Mouse (Mus musculus): ENCODE data around the gene Dgkz. TPM values are rescaled to one million over a fixed set of nuclear protein-coding genes. Genes with fewer than 3 reads are reported as not detected.
A peak's percentile ranks its signal among the peaks of the same experiment; 100 is the strongest.

Dgkz gene
- polyA plus RNA-seq, 1 experiment from 2014 or later = 34.9 TPM

DNA sequence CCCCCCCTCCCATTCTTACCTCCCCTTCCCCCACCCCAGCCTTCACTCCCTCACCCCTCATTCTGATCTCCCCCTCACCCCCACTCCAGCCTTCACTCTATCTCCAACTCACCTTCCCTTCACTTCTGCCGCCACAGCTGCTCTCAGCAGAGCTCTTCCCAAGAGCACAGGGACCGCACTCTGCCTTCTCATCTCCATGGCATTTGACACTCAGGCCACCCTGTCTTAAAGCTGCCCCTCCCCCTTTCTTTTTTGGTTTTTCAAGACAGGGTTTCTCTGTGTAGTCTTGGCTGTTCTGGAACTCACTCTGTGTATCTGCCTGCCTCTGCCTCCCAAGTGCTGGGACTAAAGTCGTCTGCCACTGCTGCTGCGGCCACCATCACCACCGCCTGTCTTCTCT, 5.2 kb upstream of the Dgkz start:
- Histone ChIP-seq H3K4me2 (ENCODE audit: low read depth, low read length) (no peak overlapping the region), H3K4me3 (replicated peaks; ENCODE audit: low read length) (no peak overlapping the region), H3K27ac (ENCODE audit: low read length) (no peak overlapping the region), H3K27me3 (ENCODE audit: control insufficient read depth, insufficient read depth, low read length) (peaks cover 11% of the 10 kb centered on the region), H3K9ac (ENCODE audit: low read length) (no peak overlapping the region), H3K9me3 (replicated peaks; ENCODE audit: control insufficient read depth, low read length) (no peaks in the 10 kb centered on the region), H3K4me1 (ENCODE audit: control insufficient read depth, insufficient read depth, low read length) (peaks cover 27% of the 10 kb centered on the region), H3K36me3 (ENCODE audit: control insufficient read depth, insufficient read depth, low read length) (0 out of 2 replicates have a peak, but pooled peaks cover 8% of the 10 kb centered on the region)
- 63% methylated on average over 5 of the region's 5 CpGs for WGBS
- ATAC-seq (ENCODE audit: insufficient read depth, low FRiP score) = no peak

DNA sequence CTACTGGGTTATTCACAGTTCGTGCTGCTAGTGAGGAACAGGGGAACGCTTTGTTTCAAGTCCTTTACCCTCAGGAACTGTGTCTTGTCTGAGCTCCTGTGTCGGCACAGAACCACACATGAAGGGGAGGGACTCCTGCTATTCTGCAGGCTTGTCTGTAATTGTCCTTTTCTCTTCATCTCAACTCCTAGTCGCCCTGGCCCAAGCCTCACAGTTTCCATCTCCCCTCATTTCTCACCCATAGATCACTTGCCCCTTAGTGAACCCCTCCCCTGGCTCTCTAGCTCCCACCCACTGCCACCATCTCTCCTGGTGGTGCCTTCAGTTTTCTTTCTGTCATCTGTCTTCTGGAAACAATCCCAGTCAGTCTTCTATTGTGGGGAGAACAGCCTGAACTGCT, 4.6 kb upstream of the Dgkz start:
- H3K27ac ChIP-seq (ENCODE audit: low read length) = no peak overlapping the region
- H3K4me2 ChIP-seq (ENCODE audit: low read depth, low read length) = no peak overlapping the region
- 27% methylated on average over 4 of the region's 4 CpGs for WGBS

DNA sequence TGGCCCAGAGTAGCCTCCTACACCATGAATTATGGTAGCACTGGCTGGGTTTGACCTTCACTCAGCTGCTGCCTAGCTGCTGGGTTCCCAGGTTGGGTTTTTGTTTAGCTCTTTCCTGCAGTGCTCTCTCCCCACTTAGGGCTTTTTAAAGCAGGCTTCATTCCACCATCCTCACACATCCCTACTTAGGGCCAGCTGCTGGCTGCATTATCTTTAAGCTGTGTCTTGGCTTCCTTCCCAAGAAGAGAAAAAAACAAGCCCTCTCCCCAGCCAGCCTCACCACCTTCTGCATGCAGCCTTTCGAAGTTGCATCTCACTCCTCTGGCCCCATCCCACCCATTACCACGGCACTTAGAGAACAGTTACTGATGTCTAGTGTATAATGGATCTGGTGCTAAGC, 2.9 kb upstream of the Dgkz start:
- Histone ChIP-seq H3K27ac (ENCODE audit: low read length) (peak overlapping the region; percentile 38; the same call in 1 of the 2 replicates), H3K27me3 (ENCODE audit: control insufficient read depth, insufficient read depth, low read length) (peaks cover 25% of the 10 kb centered on the region), H3K4me2 (ENCODE audit: low read depth, low read length) (no peak overlapping the region), H3K36me3 (ENCODE audit: control insufficient read depth, insufficient read depth, low read length) (0 out of 2 replicates have a peak, but pooled peaks cover 8% of the 10 kb centered on the region), H3K4me1 (ENCODE audit: control insufficient read depth, insufficient read depth, low read length) (peaks cover 18% of the 10 kb centered on the region), H3K4me3 (replicated peaks; ENCODE audit: low read length) (no peak overlapping the region), H3K9ac (ENCODE audit: low read length) (no peak overlapping the region; the same call in 1 of the 2 replicates), H3K9me3 (replicated peaks; ENCODE audit: control insufficient read depth, low read length) (no peaks in the 10 kb centered on the region)
- 11% methylated on average over 2 of the region's 2 CpGs for WGBS
- ATAC-seq (ENCODE audit: insufficient read depth, low FRiP score) = peak; percentile 55; the same call in 1 of the 2 replicates

More for the DNA sequence above, 4.6 kb upstream of the Dgkz start:
- no peaks in the 10 kb centered on the region for H3K9me3 ChIP-seq (replicated peaks; ENCODE audit: control insufficient read depth, low read length)
- 0 out of 2 replicates have a peak, but pooled peaks cover 8% of the 10 kb centered on the region for H3K36me3 ChIP-seq (ENCODE audit: control insufficient read depth, insufficient read depth, low read length)
- ATAC-seq (ENCODE audit: insufficient read depth, low FRiP score) = no peak
- peaks cover 17% of the 10 kb centered on the region for H3K27me3 ChIP-seq (ENCODE audit: control insufficient read depth, insufficient read depth, low read length)
- no peak overlapping the region for H3K4me3 ChIP-seq (replicated peaks; ENCODE audit: low read length)
- H3K4me1 ChIP-seq (ENCODE audit: control insufficient read depth, insufficient read depth, low read length) = peaks cover 31% of the 10 kb centered on the region
- H3K9ac ChIP-seq (ENCODE audit: low read length) = no peak overlapping the region

DNA sequence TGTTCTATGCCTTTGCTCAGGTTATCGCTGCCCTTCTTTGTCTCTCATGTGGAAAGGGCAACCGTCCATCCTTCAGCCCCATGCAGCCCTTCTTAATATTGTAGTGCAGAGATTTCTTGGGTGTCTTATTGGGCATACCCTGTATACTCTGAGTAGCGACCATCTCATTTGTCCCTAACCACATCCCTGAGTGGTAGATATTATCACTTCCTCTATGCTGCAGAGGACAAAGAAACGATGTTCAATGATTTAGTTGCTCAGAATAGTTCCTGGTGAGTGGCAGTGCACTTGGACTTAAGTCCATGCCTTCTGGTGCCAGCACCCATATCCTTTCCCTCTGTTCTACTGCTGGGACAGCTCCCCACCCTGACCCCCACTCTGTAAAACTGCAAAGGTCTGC, 2.3 kb upstream of the Dgkz start:
- WGBS = 70% methylated on average over 4 of the region's 4 CpGs
- 0 out of 2 replicates have a peak, but pooled peaks cover 8% of the 10 kb centered on the region for H3K36me3 ChIP-seq (ENCODE audit: control insufficient read depth, insufficient read depth, low read length)
- no peak overlapping the region; the same call in 1 of the 2 replicates for H3K9ac ChIP-seq (ENCODE audit: low read length)
- peaks cover 25% of the 10 kb centered on the region for H3K27me3 ChIP-seq (ENCODE audit: control insufficient read depth, insufficient read depth, low read length)
- H3K4me1 ChIP-seq (ENCODE audit: control insufficient read depth, insufficient read depth, low read length) = peaks cover 18% of the 10 kb centered on the region
- no peak overlapping the region for H3K4me3 ChIP-seq (replicated peaks; ENCODE audit: low read length)
- ATAC-seq (ENCODE audit: insufficient read depth, low FRiP score) = no peak
- H3K9me3 ChIP-seq (replicated peaks; ENCODE audit: control insufficient read depth, low read length) = no peaks in the 10 kb centered on the region
- peak overlapping the region; percentile 38; the same call in 1 of the 2 replicates for H3K27ac ChIP-seq (ENCODE audit: low read length)
- no peak overlapping the region for H3K4me2 ChIP-seq (ENCODE audit: low read depth, low read length)

DNA sequence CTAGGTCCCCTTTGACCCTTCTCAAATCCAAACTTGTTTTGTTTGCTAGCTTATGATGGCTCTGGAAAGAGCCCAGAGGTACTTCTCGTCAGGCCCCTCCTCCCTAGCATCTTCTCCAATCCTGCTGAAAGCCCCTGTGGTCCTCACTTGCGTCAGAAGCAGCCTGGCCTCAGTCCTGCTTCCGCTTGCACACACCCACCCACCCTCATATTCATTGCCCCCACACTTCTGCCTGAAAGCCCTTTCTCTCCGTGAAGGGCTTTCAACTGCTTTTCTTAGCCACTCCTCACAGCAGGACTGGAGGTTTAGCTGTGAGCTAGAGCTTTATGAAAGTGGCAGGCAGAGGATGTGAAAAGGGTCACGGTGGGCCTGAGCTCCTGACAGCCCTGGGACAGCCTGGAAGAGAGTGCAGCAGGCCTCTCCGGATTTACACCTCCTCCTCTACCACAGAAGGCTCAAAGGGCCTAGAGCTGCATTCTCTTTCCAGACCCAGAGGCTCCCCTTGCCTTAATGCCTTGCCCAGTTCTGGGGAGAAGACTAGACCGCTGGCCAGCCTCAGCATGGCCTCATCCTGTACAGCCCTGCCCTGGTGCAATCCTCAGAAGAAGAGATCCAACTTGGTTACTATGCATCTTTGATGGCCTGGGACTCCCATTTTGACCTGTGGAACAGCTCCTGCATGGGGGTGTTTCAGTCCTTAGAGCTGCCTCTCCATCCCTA, 2.1 kb downstream of the Dgkz start:
- Histone ChIP-seq H3K4me3 (replicated peaks; ENCODE audit: low read length) (no peak overlapping the region), H3K27me3 (ENCODE audit: control insufficient read depth, insufficient read depth, low read length) (peaks cover 25% of the 10 kb centered on the region), H3K4me1 (ENCODE audit: control insufficient read depth, insufficient read depth, low read length) (peaks cover 28% of the 10 kb centered on the region), H3K9me3 (replicated peaks; ENCODE audit: control insufficient read depth, low read length) (no peaks in the 10 kb centered on the region), H3K27ac (ENCODE audit: low read length) (no peak overlapping the region), H3K9ac (ENCODE audit: low read length) (no peak overlapping the region), H3K4me2 (ENCODE audit: low read depth, low read length) (no peak overlapping the region), H3K36me3 (ENCODE audit: control insufficient read depth, insufficient read depth, low read length) (no peaks in the 10 kb centered on the region)
- 59% methylated on average over 7 of the region's 7 CpGs for WGBS
- ATAC-seq (ENCODE audit: insufficient read depth, low FRiP score) = no peak

DNA sequence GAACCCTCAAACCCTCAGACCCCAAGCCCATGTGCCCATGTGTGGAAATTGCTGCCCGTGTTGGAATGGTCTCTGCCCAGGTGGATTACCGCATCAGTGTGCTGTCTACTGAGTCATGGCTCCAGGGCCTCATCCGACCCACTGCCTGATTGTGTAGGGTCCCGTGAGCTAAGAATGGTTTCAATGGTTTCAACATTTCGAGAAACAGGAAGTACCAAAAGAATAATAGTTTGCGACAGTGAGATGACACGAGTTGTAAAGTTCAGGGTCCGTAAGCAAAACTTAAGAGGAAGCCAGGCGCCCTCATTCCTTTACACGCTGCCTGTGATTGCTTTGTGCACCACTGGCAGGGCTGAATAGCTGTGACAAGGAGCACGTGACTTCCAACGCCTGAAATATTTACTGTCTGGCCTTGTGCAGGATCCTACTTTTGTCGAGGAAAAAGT, 3.5 kb downstream of the Dgkz start:
- no peaks in the 10 kb centered on the region for H3K9me3 ChIP-seq (replicated peaks; ENCODE audit: control insufficient read depth, low read length)
- no peaks in the 10 kb centered on the region for H3K36me3 ChIP-seq (ENCODE audit: control insufficient read depth, insufficient read depth, low read length)
- ATAC-seq (ENCODE audit: insufficient read depth, low FRiP score) = peak; percentile 43; the same call in 1 of the 2 replicates
- peak overlapping the region; percentile 33; the same call in 1 of the 2 replicates for H3K4me2 ChIP-seq (ENCODE audit: low read depth, low read length)
- 29% methylated on average over 13 of the region's 13 CpGs for WGBS
- no peak overlapping the region for H3K9ac ChIP-seq (ENCODE audit: low read length)
- H3K27ac ChIP-seq (ENCODE audit: low read length) = peak overlapping the region; percentile 79
- H3K4me3 ChIP-seq (replicated peaks; ENCODE audit: low read length) = no peak overlapping the region
- H3K27me3 ChIP-seq (ENCODE audit: control insufficient read depth, insufficient read depth, low read length) = peaks cover 25% of the 10 kb centered on the region
- peaks cover 23% of the 10 kb centered on the region for H3K4me1 ChIP-seq (ENCODE audit: control insufficient read depth, insufficient read depth, low read length)

DNA sequence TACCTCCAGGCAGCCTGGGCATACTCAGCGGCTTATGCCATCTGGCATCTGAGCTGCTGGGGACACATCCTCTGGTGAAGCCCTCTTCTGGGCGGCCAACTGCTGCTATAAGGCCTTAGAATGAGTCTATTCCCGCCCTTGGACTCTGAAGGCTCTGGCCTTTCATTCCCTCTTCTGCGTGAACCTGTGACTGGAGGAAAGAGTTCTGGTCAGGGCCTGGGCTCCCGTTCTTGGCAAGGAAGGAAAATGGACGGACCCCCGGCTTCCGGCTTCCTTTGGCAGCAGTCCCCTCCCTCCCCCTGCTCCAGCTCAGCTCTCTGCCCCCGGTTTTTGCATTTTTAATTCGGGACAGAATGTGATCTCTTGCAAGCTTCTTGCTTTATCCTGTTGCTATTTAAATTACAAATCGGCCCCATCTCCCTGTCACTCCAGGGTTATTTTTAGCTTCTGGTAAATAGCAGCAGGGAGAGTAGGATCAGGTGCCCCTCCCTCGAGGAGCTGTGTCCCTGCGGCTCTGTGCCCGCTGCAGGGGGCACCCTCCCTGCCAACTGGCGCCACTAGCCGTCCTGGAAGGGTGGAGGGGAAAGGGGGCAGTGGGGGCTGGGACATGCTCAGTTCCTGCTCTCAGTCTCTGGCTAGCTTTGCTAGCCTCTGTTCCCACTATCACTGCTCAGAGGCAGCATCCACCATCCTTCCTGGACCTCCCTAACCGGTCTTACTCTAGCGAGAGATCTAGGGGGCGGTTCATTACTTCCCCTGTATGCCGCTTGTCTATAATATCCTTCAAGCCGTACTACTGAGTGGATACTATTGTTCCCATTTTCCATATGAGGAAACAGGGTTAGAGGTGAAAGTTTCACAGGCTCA, 4.2 kb downstream of the Dgkz start:
- H3K27me3 ChIP-seq (ENCODE audit: control insufficient read depth, insufficient read depth, low read length) = peaks cover 20% of the 10 kb centered on the region
- H3K4me2 ChIP-seq (ENCODE audit: low read depth, low read length) = peak overlapping the region; percentile 33; the same call in 1 of the 2 replicates
- peak overlapping the region; percentile 40 for H3K9ac ChIP-seq (ENCODE audit: low read length)
- H3K9me3 ChIP-seq (replicated peaks; ENCODE audit: control insufficient read depth, low read length) = no peaks in the 10 kb centered on the region
- 0 out of 2 replicates have a peak, but pooled peaks have one; percentile 12 for ATAC-seq (ENCODE audit: insufficient read depth, low FRiP score)
- no peaks in the 10 kb centered on the region for H3K36me3 ChIP-seq (ENCODE audit: control insufficient read depth, insufficient read depth, low read length)
- 24% methylated on average over 21 of the region's 21 CpGs for WGBS
- H3K4me3 ChIP-seq (replicated peaks; ENCODE audit: low read length) = no peak overlapping the region
- H3K4me1 ChIP-seq (ENCODE audit: control insufficient read depth, insufficient read depth, low read length) = peaks cover 23% of the 10 kb centered on the region
- H3K27ac ChIP-seq (ENCODE audit: low read length) = peak overlapping the region; percentile 79

DNA sequence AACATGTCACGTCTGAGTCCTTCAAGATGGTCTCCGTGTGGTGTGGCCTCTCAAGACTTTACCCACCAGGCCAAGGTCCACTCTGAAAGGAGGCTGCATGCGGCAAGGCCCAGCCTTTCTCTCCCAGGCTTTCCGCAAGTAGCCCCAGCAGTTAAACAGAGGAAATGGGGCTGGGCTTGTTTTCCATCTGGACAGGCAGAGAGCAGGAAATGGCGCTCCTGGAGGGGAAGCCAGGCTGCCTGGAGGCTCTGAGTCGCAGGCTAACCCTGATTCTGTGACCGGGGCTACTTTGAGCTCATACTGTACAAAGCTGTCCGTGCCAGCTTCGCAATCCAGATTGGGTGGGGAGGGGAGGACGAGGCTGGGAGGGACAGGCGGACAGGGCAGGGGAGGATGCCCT, 7.7 kb downstream of the Dgkz start:
- Histone ChIP-seq H3K4me1 (ENCODE audit: control insufficient read depth, insufficient read depth, low read length) (peaks cover 13% of the 10 kb centered on the region), H3K27me3 (ENCODE audit: control insufficient read depth, insufficient read depth, low read length) (no peaks in the 10 kb centered on the region), H3K9ac (ENCODE audit: low read length) (no peak overlapping the region), H3K9me3 (replicated peaks; ENCODE audit: control insufficient read depth, low read length) (no peaks in the 10 kb centered on the region), H3K27ac (ENCODE audit: low read length) (peak overlapping the region; percentile 51), H3K36me3 (ENCODE audit: control insufficient read depth, insufficient read depth, low read length) (no peaks in the 10 kb centered on the region), H3K4me3 (replicated peaks; ENCODE audit: low read length) (no peak overlapping the region), H3K4me2 (ENCODE audit: low read depth, low read length) (no peak overlapping the region)
- 54% methylated on average over 11 of the region's 11 CpGs for WGBS
- ATAC-seq (ENCODE audit: insufficient read depth, low FRiP score) = no peak

DNA sequence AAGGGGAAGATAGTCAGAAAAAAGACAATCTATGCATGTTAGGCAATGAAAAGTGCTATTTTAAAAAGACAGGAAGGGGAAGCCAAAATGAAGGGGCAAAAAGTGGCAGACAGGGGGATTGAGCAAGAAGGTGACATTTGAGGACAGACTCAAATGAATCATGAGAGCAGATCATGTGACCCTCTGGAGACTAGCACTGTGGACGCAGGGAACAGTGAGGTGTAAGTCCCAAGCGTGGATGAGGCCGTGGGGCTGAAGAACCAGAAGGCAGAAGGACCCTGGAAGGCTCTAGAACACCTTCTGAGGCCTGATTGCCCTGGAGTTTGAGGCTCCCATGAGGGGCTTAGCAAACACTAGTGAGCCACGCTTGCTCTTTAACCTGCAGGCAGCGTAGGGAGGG, 9.3 kb downstream of the Dgkz start:
- no peak overlapping the region for H3K4me3 ChIP-seq (replicated peaks; ENCODE audit: low read length)
- H3K9ac ChIP-seq (ENCODE audit: low read length) = no peak overlapping the region
- WGBS = 85% methylated on average over 5 of the region's 5 CpGs
- no peak for ATAC-seq (ENCODE audit: insufficient read depth, low FRiP score)
- H3K27me3 ChIP-seq (ENCODE audit: control insufficient read depth, insufficient read depth, low read length) = no peaks in the 10 kb centered on the region
- no peaks in the 10 kb centered on the region for H3K36me3 ChIP-seq (ENCODE audit: control insufficient read depth, insufficient read depth, low read length)
- no peaks in the 10 kb centered on the region for H3K9me3 ChIP-seq (replicated peaks; ENCODE audit: control insufficient read depth, low read length)
- H3K27ac ChIP-seq (ENCODE audit: low read length) = no peak overlapping the region
- peaks cover 22% of the 10 kb centered on the region for H3K4me1 ChIP-seq (ENCODE audit: control insufficient read depth, insufficient read depth, low read length)
- H3K4me2 ChIP-seq (ENCODE audit: low read depth, low read length) = no peak overlapping the region

Data from stomach, embryonic 16.5 days (tissue).